Mouse (Mus musculus): ENCODE measurements around the gene Usp10. TPM values are rescaled to one million over a fixed set of nuclear protein-coding genes. Genes with fewer than 3 reads are reported as not detected.

Gene Usp10
- polyA plus RNA-seq, 1 experiment from 2014 or later: 90.7 TPM

- Histone ChIP-seq H3K4me1 (ENCODE audit: control insufficient read depth, insufficient read depth, low read length) (peaks cover 41% of the 10 kb centered on the region), H3K9ac (ENCODE audit: low read length) (peak overlapping the region; percentile 88), H3K27me3 (ENCODE audit: control insufficient read depth, insufficient read depth, low read length) (no peaks in the 10 kb centered on the region), H3K9me3 (replicated peaks; ENCODE audit: control insufficient read depth, low read length) (no peaks in the 10 kb centered on the region), H3K36me3 (ENCODE audit: control insufficient read depth, insufficient read depth) (no peaks in the 10 kb centered on the region), H3K4me2 (ENCODE audit: low read depth, low read length) (peak overlapping the region; percentile 82), H3K27ac (ENCODE audit: low read length) (peak overlapping the region; percentile 87), H3K4me3 (ENCODE audit: low read length) (peak overlapping the region; percentile 80)
- peak; percentile 37 for ATAC-seq (replicated peaks; ENCODE audit: extremely low read depth, insufficient read depth, low FRiP score)
- WGBS: 1% methylated on average over 30 of the region's 30 CpGs
These were observed 1.2 kb downstream of the Usp10 start for GRCm38 (mm10) chr8:119911258-119911962.

GRCm38 (mm10) chr8:119912643-119913042 is 2.5 kb downstream of the Usp10 start:
- 44% methylated on average over 6 of the region's 6 CpGs for WGBS
- Histone ChIP-seq H3K4me3 (ENCODE audit: low read length) (no peak overlapping the region; the same call in 1 of the 2 replicates), H3K9me3 (replicated peaks; ENCODE audit: control insufficient read depth, low read length) (no peaks in the 10 kb centered on the region), H3K36me3 (ENCODE audit: control insufficient read depth, insufficient read depth) (no peaks in the 10 kb centered on the region), H3K27me3 (ENCODE audit: control insufficient read depth, insufficient read depth, low read length) (no peaks in the 10 kb centered on the region), H3K4me2 (ENCODE audit: low read depth, low read length) (peak overlapping the region; percentile 82), H3K27ac (ENCODE audit: low read length) (no peak overlapping the region), H3K9ac (ENCODE audit: low read length) (no peak overlapping the region), H3K4me1 (ENCODE audit: control insufficient read depth, insufficient read depth, low read length) (peaks cover 46% of the 10 kb centered on the region)
- ATAC-seq (replicated peaks; ENCODE audit: extremely low read depth, insufficient read depth, low FRiP score): no peak

- peaks cover 51% of the 10 kb centered on the region for H3K4me1 ChIP-seq (ENCODE audit: control insufficient read depth, insufficient read depth, low read length)
- ATAC-seq (replicated peaks; ENCODE audit: extremely low read depth, insufficient read depth, low FRiP score): no peak
- H3K36me3 ChIP-seq (ENCODE audit: control insufficient read depth, insufficient read depth): no peaks in the 10 kb centered on the region
- WGBS: 73% methylated on average over 3 of the region's 3 CpGs
- no peaks in the 10 kb centered on the region for H3K9me3 ChIP-seq (replicated peaks; ENCODE audit: control insufficient read depth, low read length)
- H3K4me3 ChIP-seq (ENCODE audit: low read length): no peak overlapping the region
- H3K27me3 ChIP-seq (ENCODE audit: control insufficient read depth, insufficient read depth, low read length): no peaks in the 10 kb centered on the region
- peak overlapping the region; percentile 82; the same call in 1 of the 2 replicates for H3K4me2 ChIP-seq (ENCODE audit: low read depth, low read length)
- peak overlapping the region; percentile 21; the same call in 1 of the 2 replicates for H3K9ac ChIP-seq (ENCODE audit: low read length)
- no peak overlapping the region for H3K27ac ChIP-seq (ENCODE audit: low read length)
These were observed 3.0 kb downstream of the Usp10 start for GRCm38 (mm10) chr8:119913181-119913580.

GRCm38 (mm10) chr8:119914161-119914560 is 4.0 kb downstream of the Usp10 start:
- Histone ChIP-seq H3K4me1 (ENCODE audit: control insufficient read depth, insufficient read depth, low read length) (peaks cover 51% of the 10 kb centered on the region), H3K4me2 (ENCODE audit: low read depth, low read length) (0 out of 2 replicates have a peak overlapping the region, but pooled peaks have one; percentile 6), H3K36me3 (ENCODE audit: control insufficient read depth, insufficient read depth) (no peaks in the 10 kb centered on the region), H3K9ac (ENCODE audit: low read length) (no peak overlapping the region), H3K27me3 (ENCODE audit: control insufficient read depth, insufficient read depth, low read length) (no peaks in the 10 kb centered on the region), H3K4me3 (ENCODE audit: low read length) (no peak overlapping the region), H3K27ac (ENCODE audit: low read length) (no peak overlapping the region), H3K9me3 (replicated peaks; ENCODE audit: control insufficient read depth, low read length) (no peaks in the 10 kb centered on the region)
- WGBS: 44% methylated on average over 2 of the region's 2 CpGs
- ATAC-seq (replicated peaks; ENCODE audit: extremely low read depth, insufficient read depth, low FRiP score): no peak

- H3K4me1 ChIP-seq (ENCODE audit: control insufficient read depth, insufficient read depth, low read length): peaks cover 49% of the 10 kb centered on the region
- H3K9ac ChIP-seq (ENCODE audit: low read length): no peak overlapping the region
- 75% methylated on average over 4 of the region's 4 CpGs for WGBS
- H3K4me3 ChIP-seq (ENCODE audit: low read length): no peak overlapping the region
- H3K36me3 ChIP-seq (ENCODE audit: control insufficient read depth, insufficient read depth): no peaks in the 10 kb centered on the region
- no peaks in the 10 kb centered on the region for H3K27me3 ChIP-seq (ENCODE audit: control insufficient read depth, insufficient read depth, low read length)
- no peaks in the 10 kb centered on the region for H3K9me3 ChIP-seq (replicated peaks; ENCODE audit: control insufficient read depth, low read length)
- no peak for ATAC-seq (replicated peaks; ENCODE audit: extremely low read depth, insufficient read depth, low FRiP score)
- H3K4me2 ChIP-seq (ENCODE audit: low read depth, low read length): no peak overlapping the region
- H3K27ac ChIP-seq (ENCODE audit: low read length): no peak overlapping the region
These were observed 5.1 kb downstream of the Usp10 start for GRCm38 (mm10) chr8:119915298-119915697.

- Histone ChIP-seq H3K4me2 (ENCODE audit: low read depth, low read length) (no peak overlapping the region), H3K27ac (ENCODE audit: low read length) (no peak overlapping the region)
These were observed 6.2 kb downstream of the Usp10 start for GRCm38 (mm10) chr8:119916237-119916892.

GRCm38 (mm10) chr8:119917415-119917814 is 7.3 kb downstream of the Usp10 start:
- H3K27ac ChIP-seq (ENCODE audit: low read length): no peak overlapping the region
- WGBS: 86% methylated on average over 3 of the region's 3 CpGs
- no peak overlapping the region for H3K9ac ChIP-seq (ENCODE audit: low read length)

More at GRCm38 (mm10) chr8:119916237-119916892, 6.2 kb downstream of the Usp10 start:
- H3K9me3 ChIP-seq (replicated peaks; ENCODE audit: control insufficient read depth, low read length): no peaks in the 10 kb centered on the region
- no peak for ATAC-seq (replicated peaks; ENCODE audit: extremely low read depth, insufficient read depth, low FRiP score)
- no peaks in the 10 kb centered on the region for H3K36me3 ChIP-seq (ENCODE audit: control insufficient read depth, insufficient read depth)
- no peak overlapping the region for H3K9ac ChIP-seq (ENCODE audit: low read length)
- WGBS: 73% methylated on average over 16 of the region's 16 CpGs
- no peak overlapping the region for H3K4me3 ChIP-seq (ENCODE audit: low read length)
- H3K4me1 ChIP-seq (ENCODE audit: control insufficient read depth, insufficient read depth, low read length): peaks cover 49% of the 10 kb centered on the region
- no peaks in the 10 kb centered on the region for H3K27me3 ChIP-seq (ENCODE audit: control insufficient read depth, insufficient read depth, low read length)

GRCm38 (mm10) chr8:119918155-119918567 is 8.0 kb downstream of the Usp10 start:
- H3K27ac ChIP-seq (ENCODE audit: low read length): no peak overlapping the region
- no peaks in the 10 kb centered on the region for H3K36me3 ChIP-seq (ENCODE audit: control insufficient read depth, insufficient read depth)
- no peaks in the 10 kb centered on the region for H3K9me3 ChIP-seq (replicated peaks; ENCODE audit: control insufficient read depth, low read length)
- 25% methylated on average over 1 of the region's 1 CpGs for WGBS
- H3K27me3 ChIP-seq (ENCODE audit: control insufficient read depth, insufficient read depth, low read length): no peaks in the 10 kb centered on the region
- ATAC-seq (replicated peaks; ENCODE audit: extremely low read depth, insufficient read depth, low FRiP score): no peak
- no peak overlapping the region for H3K4me2 ChIP-seq (ENCODE audit: low read depth, low read length)
- H3K4me1 ChIP-seq (ENCODE audit: control insufficient read depth, insufficient read depth, low read length): peaks cover 36% of the 10 kb centered on the region
- H3K4me3 ChIP-seq (ENCODE audit: low read length): no peak overlapping the region
- no peak overlapping the region for H3K9ac ChIP-seq (ENCODE audit: low read length)

More at GRCm38 (mm10) chr8:119917415-119917814, 7.3 kb downstream of the Usp10 start:
- ATAC-seq (replicated peaks; ENCODE audit: extremely low read depth, insufficient read depth, low FRiP score): no peak
- Histone ChIP-seq H3K27me3 (ENCODE audit: control insufficient read depth, insufficient read depth, low read length) (no peaks in the 10 kb centered on the region), H3K36me3 (ENCODE audit: control insufficient read depth, insufficient read depth) (no peaks in the 10 kb centered on the region), H3K4me3 (ENCODE audit: low read length) (no peak overlapping the region), H3K4me1 (ENCODE audit: control insufficient read depth, insufficient read depth, low read length) (peaks cover 43% of the 10 kb centered on the region), H3K4me2 (ENCODE audit: low read depth, low read length) (no peak overlapping the region), H3K9me3 (replicated peaks; ENCODE audit: control insufficient read depth, low read length) (no peaks in the 10 kb centered on the region)

- Histone ChIP-seq H3K27ac (ENCODE audit: low read length) (no peak overlapping the region), H3K27me3 (ENCODE audit: control insufficient read depth, insufficient read depth, low read length) (no peaks in the 10 kb centered on the region), H3K36me3 (ENCODE audit: control insufficient read depth, insufficient read depth) (no peaks in the 10 kb centered on the region), H3K9me3 (replicated peaks; ENCODE audit: control insufficient read depth, low read length) (no peaks in the 10 kb centered on the region), H3K4me3 (ENCODE audit: low read length) (no peak overlapping the region), H3K4me2 (ENCODE audit: low read depth, low read length) (no peak overlapping the region), H3K9ac (ENCODE audit: low read length) (no peak overlapping the region), H3K4me1 (ENCODE audit: control insufficient read depth, insufficient read depth, low read length) (peaks cover 20% of the 10 kb centered on the region)
- WGBS: 84% methylated on average over 5 of the region's 5 CpGs
- ATAC-seq (replicated peaks; ENCODE audit: extremely low read depth, insufficient read depth, low FRiP score): no peak
These were observed 13.1 kb downstream of the Usp10 start for GRCm38 (mm10) chr8:119923259-119923658.

Measured in heart, embryonic 16.5 days (tissue).